Mouse (Mus musculus): ENCODE results near the gene Gm29289.
"Not testable (repeated sequence)": the region's sequence is repeated elsewhere in the genome, so short reads cannot be mapped to it uniquely, and the experiment has no call there.

Gm29289 gene

DNA sequence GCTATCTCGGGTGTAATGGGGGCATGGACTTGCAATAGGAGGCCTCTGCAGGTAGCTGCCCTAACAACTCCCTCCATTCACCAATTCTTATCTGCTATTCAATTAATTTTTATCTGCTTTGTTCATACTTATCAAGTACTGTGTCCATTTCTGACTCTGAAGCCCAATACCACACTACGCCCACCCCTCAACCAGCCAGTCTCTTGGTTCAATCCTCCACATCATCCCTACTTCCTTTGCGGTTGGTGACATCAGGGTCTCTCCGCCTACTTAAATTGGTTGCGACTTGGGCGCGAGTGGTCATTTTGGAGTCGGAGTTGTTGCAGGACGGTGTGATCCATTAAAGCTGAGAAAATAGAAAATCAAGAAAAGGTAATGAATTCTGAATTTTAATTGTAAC is at the start of gene Gm29289:
Gm29289 (plus strand) TSS at position 301 of the 400 bp plus-strand sequence.
- not testable (repeated sequence) for DNase-seq (ENCODE audit: low spot score in 2 of 2)

DNA sequence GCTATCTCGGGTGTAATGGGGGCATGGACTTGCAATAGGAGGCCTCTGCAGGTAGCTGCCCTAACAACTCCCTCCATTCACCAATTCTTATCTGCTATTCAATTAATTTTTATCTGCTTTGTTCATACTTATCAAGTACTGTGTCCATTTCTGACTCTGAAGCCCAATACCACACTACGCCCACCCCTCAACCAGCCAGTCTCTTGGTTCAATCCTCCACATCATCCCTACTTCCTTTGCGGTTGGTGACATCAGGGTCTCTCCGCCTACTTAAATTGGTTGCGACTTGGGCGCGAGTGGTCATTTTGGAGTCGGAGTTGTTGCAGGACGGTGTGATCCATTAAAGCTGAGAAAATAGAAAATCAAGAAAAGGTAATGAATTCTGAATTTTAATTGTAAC is 31.7 kb upstream of the Gm29289 start, which contains the start of gene Gm10352:
Gm10352 (plus strand) TSS at position 301 of the 400 bp plus-strand sequence.
- DNase-seq (ENCODE audit: low spot score in 2 of 2): not testable (repeated sequence)

All from natural killer cell, adult 2 months (primary cell).